ENCODE assay signal across 8 mouse cellular contexts in genomic region chr4:120570438-120571069, GRCm38 (mm10). TPM values are rescaled to one million over a fixed set of nuclear protein-coding genes. Genes with fewer than 3 reads are reported as not detected.
DNase-seq lines count a peak whose midpoint lies in the region; ATAC-seq and TF ChIP-seq lines count a peak whose summit lies in the region.

No protein-coding gene starts in this region.

- DNase-seq in layer of hippocampus, adult 2 months (ENCODE audit: low spot score in 2 of 2), result no peak
- no peak for DNase-seq in layer of hippocampus, postnatal 36 days
- DNase-seq in midbrain, postnatal 0 days (ENCODE audit: low spot score), result no peak
- no peak for DNase-seq in frontal cortex, postnatal 14 days (ENCODE audit: low spot score in 2 of 2)
- DNase-seq in retina, postnatal 1 day, result no peak
- DNase-seq in left cerebral cortex, postnatal 36 days (ENCODE audit: low spot score in 2 of 2), result no peak

- intact Hi-C loops in left cerebral cortex, postnatal 36 days (cut with DNase I), result no loop called here

- ATAC-seq in hindbrain, embryonic 16.5 days, result peak; percentile 77
- peak; percentile 61 for ATAC-seq in midbrain, postnatal 0 days (ENCODE audit: low FRiP score)

- under 1% methylated on average over 26 of the region's 27 CpGs for WGBS in hindbrain, embryonic 16.5 days
- WGBS in midbrain, postnatal 0 days, result 1% methylated on average over 27 of the region's 27 CpGs

- TF ChIP-seq POLR2A in bone marrow macrophage, adult 2 months (IDR thresholded peaks at IDR 0.05; ENCODE audit: borderline replicate concordance, low read depth, low read length), result no peak

- H3K27me3 ChIP-seq in hindbrain, embryonic 16.5 days (replicated peaks; ENCODE audit: control insufficient read depth, insufficient read depth, low read length), result no peaks in the 10 kb centered on the region
- H3K27me3 ChIP-seq in midbrain, postnatal 0 days (ENCODE audit: insufficient read depth, low read length), result no peaks in the 10 kb centered on the region

- H3K4me3 ChIP-seq in layer of hippocampus, adult 2 months, result peak overlapping the region; percentile 70
- peak overlapping the region; percentile 90 for H3K4me3 ChIP-seq in bone marrow macrophage, adult 2 months (ENCODE audit: insufficient read depth, low read length)
- peak overlapping the region; percentile 89 for H3K4me3 ChIP-seq in hindbrain, embryonic 16.5 days (ENCODE audit: low read length)
- peak overlapping the region; percentile 73 for H3K4me3 ChIP-seq in midbrain, postnatal 0 days (ENCODE audit: low read depth, low read length)

- peaks cover 13% of the 10 kb centered on the region for H3K4me1 ChIP-seq in bone marrow macrophage, adult 2 months (ENCODE audit: control insufficient read depth, insufficient read depth, low read length)
- H3K4me1 ChIP-seq in hindbrain, embryonic 16.5 days (ENCODE audit: control insufficient read depth, insufficient read depth, low read depth, low read length), result peaks cover 21% of the 10 kb centered on the region
- peaks cover 8% of the 10 kb centered on the region; the same call in 1 of the 2 replicates for H3K4me1 ChIP-seq in midbrain, postnatal 0 days (ENCODE audit: insufficient read depth, low read length)

- TF ChIP-seq CTCF in layer of hippocampus, adult 2 months (conservative IDR thresholded peaks at IDR 0.05), result no peak
- TF ChIP-seq CTCF in bone marrow macrophage, adult 2 months (IDR thresholded peaks at IDR 0.05; ENCODE audit: low read depth, low read length), result no peak
- TF ChIP-seq CTCF in midbrain, postnatal 0 days (IDR thresholded peaks at IDR 0.05), result no peak

- peak overlapping the region; percentile 97 for H3K27ac ChIP-seq in layer of hippocampus, adult 2 months
- no peak overlapping the region for H3K27ac ChIP-seq in bone marrow macrophage, adult 2 months (ENCODE audit: insufficient read depth, low read depth, low read length)
- peak overlapping the region; percentile 96 for H3K27ac ChIP-seq in hindbrain, embryonic 16.5 days (ENCODE audit: low read depth, low read length)
- H3K27ac ChIP-seq in midbrain, postnatal 0 days (ENCODE audit: low read depth, low read length), result peak overlapping the region; percentile 92

- no peaks in the 10 kb centered on the region for H3K36me3 ChIP-seq in hindbrain, embryonic 16.5 days (ENCODE audit: control insufficient read depth, insufficient read depth, low read length)
- H3K36me3 ChIP-seq in midbrain, postnatal 0 days (ENCODE audit: insufficient read depth, low read length), result no peaks in the 10 kb centered on the region

- H3K4me2 ChIP-seq in hindbrain, embryonic 16.5 days (ENCODE audit: low read length), result peak overlapping the region; percentile 79
- peak overlapping the region; percentile 75 for H3K4me2 ChIP-seq in midbrain, postnatal 0 days (ENCODE audit: low read depth, low read length, poor library complexity, severe bottlenecking)

- peak overlapping the region; percentile 87 for H3K9ac ChIP-seq in hindbrain, embryonic 16.5 days (ENCODE audit: low read depth, low read length)
- peak overlapping the region; percentile 86 for H3K9ac ChIP-seq in midbrain, postnatal 0 days (replicated peaks; ENCODE audit: low read length, poor library complexity, severe bottlenecking)

- no peaks in the 10 kb centered on the region for H3K9me3 ChIP-seq in hindbrain, embryonic 16.5 days (ENCODE audit: control insufficient read depth, low read length)
- H3K9me3 ChIP-seq in midbrain, postnatal 0 days (ENCODE audit: low read length), result no peaks in the 10 kb centered on the region

RNA-seq across cellular contexts. Expression of gene Ctps, which starts 0.5 kb away (rescaled TPM):
- total RNA-seq in layer of hippocampus, adult 2 months (2021), result 10 to 100 TPM; 33.5 to 38.4 TPM
- total RNA-seq in layer of hippocampus, postnatal 36 days (2021), result 10 to 100 TPM; 35.9 to 37.3 TPM
- polyA plus RNA-seq in bone marrow macrophage, adult 2 months (2012; ENCODE audit: insufficient read depth, insufficient read length, missing spikeins), result 2.1 and 2.7 TPM in 2 replicates
- polyA plus RNA-seq in hindbrain, embryonic 16.5 days (2015; fragmentation: Nextera tagmentation; extraction: Ambion mirVana), result 76.4 and 77.1 TPM in 2 replicates
- 52.5 and 61.2 TPM in 2 replicates for total RNA-seq in midbrain, postnatal 0 days (2014; rRNA removed)
- polyA plus RNA-seq in midbrain, postnatal 0 days (2015; fragmentation: Nextera tagmentation; extraction: Ambion mirVana), result 65.0 and 66.3 TPM in 2 replicates
- 10 to 100 TPM; 42.7 to 46.1 TPM for total RNA-seq in left cerebral cortex, postnatal 36 days (2021)

RNA-seq across cellular contexts. Expression of gene Gm8439, which starts 18.0 kb away (rescaled TPM):
- total RNA-seq in layer of hippocampus, adult 2 months (2021), result not detected
- not detected for total RNA-seq in layer of hippocampus, postnatal 36 days (2021)
- polyA plus RNA-seq in bone marrow macrophage, adult 2 months (2012; ENCODE audit: insufficient read depth, insufficient read length, missing spikeins), result not detected in 2 replicates
- polyA plus RNA-seq in hindbrain, embryonic 16.5 days (2015; fragmentation: Nextera tagmentation; extraction: Ambion mirVana), result not detected in 2 replicates
- not detected in 2 replicates for total RNA-seq in midbrain, postnatal 0 days (2014; rRNA removed)
- not detected in 2 replicates for polyA plus RNA-seq in midbrain, postnatal 0 days (2015; fragmentation: Nextera tagmentation; extraction: Ambion mirVana)
- not detected for total RNA-seq in left cerebral cortex, postnatal 36 days (2021)

RNA-seq across cellular contexts. Expression of gene Slfnl1, which starts 38.5 kb away (rescaled TPM):
- total RNA-seq in layer of hippocampus, adult 2 months (2021), result under 1 TPM; 0.27 to 0.33 TPM
- total RNA-seq in layer of hippocampus, postnatal 36 days (2021), result under 1 TPM; 0.20 to 0.37 TPM
- polyA plus RNA-seq in bone marrow macrophage, adult 2 months (2012; ENCODE audit: insufficient read depth, insufficient read length, missing spikeins), result not detected in 2 replicates
- not detected in 2 replicates for polyA plus RNA-seq in hindbrain, embryonic 16.5 days (2015; fragmentation: Nextera tagmentation; extraction: Ambion mirVana)
- total RNA-seq in midbrain, postnatal 0 days (2014; rRNA removed), result 1.0 TPM in 1 of 2 replicates, not detected in the other
- not detected in 2 replicates for polyA plus RNA-seq in midbrain, postnatal 0 days (2015; fragmentation: Nextera tagmentation; extraction: Ambion mirVana)
- not detected for total RNA-seq in left cerebral cortex, postnatal 36 days (2021)
